Mouse (Mus musculus) left cerebral cortex, adult 18-20 months (tissue): ENCODE measurements around the gene Gm10799. TPM values are rescaled to one million over a fixed set of nuclear protein-coding genes. Genes with fewer than 3 reads are reported as not detected.
"Not testable (repeated sequence)": the region's sequence is repeated elsewhere in the genome, so short reads cannot be mapped to it uniquely, and the experiment has no call there.

Source experiments
- DNase-seq, 2 experiments: peaks; one replicate each; pipeline ENCODE4 v3.0.0; 2021 to 2022; ENCODE audit warnings: low spot score in 2 of 2, mixed read lengths in 1 of 2
- total RNA-seq, 2 experiments: library from RNA; stranded (reverse); gene quantifications; 2 replicates each; pipeline ENCODE4 v1.2.3; 2021

Gm10799 gene
- total RNA-seq, 2 experiments from 2014 or later, result not detected

GRCm38 (mm10) chr2:104069704-104070185 is 1.4 kb upstream of the Gm10799 start, which contains the start of gene Cd59b:
Gene Cd59b (plus strand): TSS chr2:104069849.
- no peak for DNase-seq

- DNase-seq, result not testable (repeated sequence)
Observed at GRCm38 (mm10) chr2:104065526-104065925, 2.8 kb downstream of the Gm10799 start, which contains the start of gene Gm10912. Gene Gm10912 (plus strand): TSS chr2:104065826.

GRCm38 (mm10) chr2:104064152-104064551 is 4.2 kb downstream of the Gm10799 start:
- DNase-seq, result no peak

- no peak for DNase-seq
Observed at GRCm38 (mm10) chr2:104062665-104063064, 5.7 kb downstream of the Gm10799 start.

- no peak for DNase-seq
Observed at GRCm38 (mm10) chr2:104060996-104061395, 7.4 kb downstream of the Gm10799 start.

GRCm38 (mm10) chr2:104059786-104060185 is 8.6 kb downstream of the Gm10799 start:
- peak; percentile 25 to 35 for DNase-seq

- no peak for DNase-seq
Observed at GRCm38 (mm10) chr2:104058954-104059353, 9.4 kb downstream of the Gm10799 start.

- no peak for DNase-seq
Observed at GRCm38 (mm10) chr2:104058381-104058780, 10.0 kb downstream of the Gm10799 start.

- no peak for DNase-seq
Observed at GRCm38 (mm10) chr2:104044479-104045080, 23.8 kb downstream of the Gm10799 start.

GRCm38 (mm10) chr2:104043624-104044478 is 24.5 kb downstream of the Gm10799 start:
- DNase-seq, result no peak

- no peak for DNase-seq
Observed at GRCm38 (mm10) chr2:104042766-104043165, 25.6 kb downstream of the Gm10799 start.

- DNase-seq, result no peak
Observed at GRCm38 (mm10) chr2:104041632-104042031, 26.7 kb downstream of the Gm10799 start.

GRCm38 (mm10) chr2:104038236-104038635 is 30.1 kb downstream of the Gm10799 start:
- no peak for DNase-seq

GRCm38 (mm10) chr2:104036316-104036715 is 32.0 kb downstream of the Gm10799 start:
- no peak for DNase-seq

- no peak for DNase-seq
Observed at GRCm38 (mm10) chr2:104035595-104035994, 32.8 kb downstream of the Gm10799 start.

- peak; percentile 68 to 74 for DNase-seq
Observed at GRCm38 (mm10) chr2:104034832-104035472, 33.4 kb downstream of the Gm10799 start.

- DNase-seq, result no peak
Observed at GRCm38 (mm10) chr2:104032056-104032455, 36.3 kb downstream of the Gm10799 start.

GRCm38 (mm10) chr2:104030381-104030780 is 38.0 kb downstream of the Gm10799 start:
- no peak for DNase-seq

GRCm38 (mm10) chr2:104029074-104029473 is 39.3 kb downstream of the Gm10799 start:
- DNase-seq, result no peak

- peak; percentile 15 to 18 for DNase-seq
Observed at GRCm38 (mm10) chr2:104028139-104028723, 40.1 kb downstream of the Gm10799 start, which contains the start of gene 4931422A03Rik. Gene 4931422A03Rik (minus strand): TSS chr2:104028361.
